Mouse (Mus musculus) cortical plate, adult 2 months (tissue): ENCODE measurements at regions not wholly inside any gene's neighbourhood (a gene's known extent, or its start where the extent isn't known, plus 50 kb on each side); places are given as distances from the start of the nearest gene placed in this dataset.

Experiments
- CTCF ChIP-seq: fragments of 200-500 bp; IDR thresholded peaks from 2 replicates; pipeline ENCODE4 v1.5.1; 2011; ENCODE audit warnings: mild to moderate bottlenecking, control low read depth, low read length; ENCODE audit not compliant: insufficient read depth; ENCODE audit errors: extremely low read depth
- POLR2A ChIP-seq: fragments of 200-500 bp; IDR thresholded peaks from 2 replicates; pipeline ENCODE4 v1.6.1; 2011; ENCODE audit warnings: mild to moderate bottlenecking, low read length, control low read depth; ENCODE audit not compliant: insufficient read depth; ENCODE audit errors: extremely low read depth

GRCm38 (mm10) chr12:112340248-112340647, 149.0 kb upstream of the A530016L24Rik start:
- TF ChIP-seq POLR2A (no peak), CTCF (no peak)
